Mouse (Mus musculus) cerebellum, adult 2 months (tissue): Measurements from ENCODE around the gene Abi3bp.

Experiments used
- CTCF ChIP-seq: fragments of 200-500 bp; IDR thresholded peaks from 2 replicates; pipeline ENCODE4 v1.5.1; 2011; ENCODE audit warnings: low read depth, mild to moderate bottlenecking, control low read depth, low read length, moderate library complexity, borderline replicate concordance; ENCODE audit not compliant: insufficient read depth
- POLR2A ChIP-seq: fragments of 200-500 bp; IDR thresholded peaks from 2 replicates; pipeline ENCODE4 v1.6.1; 2011; ENCODE audit warnings: low read length, control low read depth, borderline replicate concordance; ENCODE audit not compliant: insufficient read depth

- no peak for TF ChIP-seq CTCF
- no peak for TF ChIP-seq POLR2A
Measured at GRCm38 (mm10) chr16:56645251-56645650, 167.6 kb downstream of the Abi3bp start.
